Mouse (Mus musculus) spleen, postnatal 4 days (tissue): ENCODE measurements around the gene Thrb.

Experiments
- DNase-seq, 2 experiments: peaks; one replicate each; pipeline ENCODE4 v3.0.0; 2022; ENCODE audit warnings: low spot score in 2 of 2

Gene Thrb

GRCm38 (mm10) chr14:17784207-17784806 is 124.2 kb downstream of the Thrb start:
- no peak for DNase-seq

GRCm38 (mm10) chr14:17785370-17785769 is 125.3 kb downstream of the Thrb start:
- no peak for DNase-seq

- DNase-seq: no peak
These were observed 126.2 kb downstream of the Thrb start for GRCm38 (mm10) chr14:17786249-17786648.

DNA sequence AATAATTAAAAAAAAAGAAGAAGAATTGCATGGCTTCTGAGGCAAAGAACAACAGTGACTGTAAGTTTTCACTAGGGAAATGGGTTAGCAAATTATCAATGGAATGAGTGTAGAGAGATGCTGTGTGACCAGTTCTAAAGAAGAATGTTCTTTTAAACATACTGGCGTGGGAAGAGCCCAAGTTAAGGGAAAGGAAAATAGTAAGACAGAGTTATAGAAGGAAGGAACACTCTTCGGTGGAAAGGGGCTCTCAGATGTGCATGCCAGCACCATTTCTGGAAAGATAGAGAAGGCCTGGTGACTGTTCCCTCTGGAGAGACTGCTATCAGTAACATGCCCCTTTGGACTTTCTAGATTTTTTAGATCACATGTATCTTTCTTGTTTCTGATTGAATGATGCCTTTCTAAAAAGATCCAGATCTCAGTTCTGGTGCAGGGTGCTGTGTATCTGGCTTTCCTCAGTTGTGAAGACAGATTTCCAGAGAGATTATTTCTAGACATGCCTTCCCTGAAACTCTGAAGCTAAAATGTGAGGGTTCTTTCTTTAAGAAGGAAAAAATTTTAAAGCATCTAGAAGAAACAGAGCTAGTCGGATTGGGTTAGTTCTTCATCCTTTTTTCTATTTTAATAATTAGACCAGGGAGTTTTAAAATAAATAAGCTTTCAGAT is 144.0 kb downstream of the Thrb start:
- no peak for DNase-seq

DNA sequence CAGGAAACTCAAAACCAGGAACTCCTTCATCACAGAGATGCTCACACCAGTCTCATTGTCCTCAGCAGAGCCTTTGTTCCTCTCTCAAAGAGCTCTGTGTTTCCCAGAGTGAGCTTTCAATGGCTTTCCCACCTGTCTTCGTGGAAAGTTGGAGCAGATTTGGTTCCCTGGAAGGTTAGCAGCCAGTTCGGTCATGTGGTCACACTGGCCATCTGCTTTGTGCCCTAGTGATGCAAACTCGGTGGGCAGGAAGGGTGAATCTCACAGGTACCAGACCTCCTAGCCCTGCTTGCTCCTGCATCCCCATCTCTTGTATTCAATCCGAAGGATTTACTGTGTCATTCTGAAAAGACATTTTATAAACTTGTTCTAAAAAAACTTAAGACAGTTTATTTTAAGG is 151.0 kb downstream of the Thrb start:
- DNase-seq: no peak

- DNase-seq: no peak
These were observed 152.4 kb downstream of the Thrb start for GRCm38 (mm10) chr14:17812414-17812813.

DNA sequence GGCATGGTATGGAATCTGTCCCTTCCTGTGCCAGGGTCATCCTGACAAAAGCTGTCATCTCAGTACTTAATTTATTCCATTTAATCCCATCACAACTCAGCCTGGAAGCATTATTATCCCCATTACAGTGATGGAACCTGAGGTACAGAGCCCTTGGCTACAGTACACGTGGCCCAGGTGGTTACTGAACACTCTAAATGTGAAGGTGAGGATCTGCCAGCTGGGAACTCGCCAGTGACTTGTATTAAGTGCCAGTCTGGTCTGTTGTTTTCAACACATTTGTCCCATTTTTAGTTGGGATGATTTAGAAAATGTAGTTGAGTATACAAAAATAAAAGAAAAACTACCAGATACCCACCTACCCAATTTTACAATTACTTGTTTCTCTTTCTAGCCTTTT is 155.0 kb downstream of the Thrb start:
- no peak for DNase-seq

DNA sequence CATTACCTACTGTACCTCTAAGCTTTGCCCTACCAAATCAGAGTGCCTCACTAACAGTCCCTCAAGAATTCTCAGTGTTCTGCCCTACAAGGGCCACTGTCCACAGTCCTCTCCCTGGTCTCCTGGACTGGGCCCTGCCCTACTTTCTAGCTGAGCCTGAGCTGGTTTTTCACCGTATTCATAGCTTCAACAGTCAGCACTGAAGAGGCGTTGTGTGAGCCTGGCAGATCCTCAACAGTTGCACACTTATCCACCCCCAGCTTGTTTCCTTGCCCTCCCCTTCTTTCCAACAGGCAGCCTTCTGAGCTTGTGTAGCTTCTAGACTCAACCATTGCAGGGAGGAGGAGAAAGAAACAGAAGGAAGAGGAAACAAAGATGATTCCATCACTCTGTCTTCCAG is 158.0 kb downstream of the Thrb start:
- no peak for DNase-seq

- no peak for DNase-seq
These were observed 162.7 kb downstream of the Thrb start for GRCm38 (mm10) chr14:17822754-17823153.

- no peak for DNase-seq
These were observed 167.3 kb downstream of the Thrb start for GRCm38 (mm10) chr14:17827401-17827800.

- DNase-seq: no peak
These were observed 175.7 kb downstream of the Thrb start for GRCm38 (mm10) chr14:17835738-17836137.

DNA sequence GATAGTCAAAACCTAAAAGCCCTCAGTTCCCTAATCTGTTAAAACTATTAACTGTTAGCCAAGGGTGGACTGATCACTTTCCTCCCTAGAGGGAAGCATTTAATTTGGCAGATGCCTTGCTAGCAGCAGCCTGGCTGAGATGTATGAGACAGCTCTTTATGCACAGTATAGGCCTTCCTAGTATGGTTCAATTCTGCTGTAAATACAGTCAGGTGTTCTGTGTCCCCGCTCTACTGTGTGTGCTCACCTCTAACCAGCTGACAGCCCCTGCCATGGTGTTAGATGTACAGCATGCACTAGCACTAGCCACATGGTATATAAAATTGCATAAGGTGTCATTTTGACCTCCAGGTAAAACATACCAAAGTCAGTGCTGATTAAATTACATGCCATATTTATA is 176.7 kb downstream of the Thrb start:
- DNase-seq: no peak

GRCm38 (mm10) chr14:17845003-17845697 is 185.1 kb downstream of the Thrb start:
- no peak for DNase-seq

DNA sequence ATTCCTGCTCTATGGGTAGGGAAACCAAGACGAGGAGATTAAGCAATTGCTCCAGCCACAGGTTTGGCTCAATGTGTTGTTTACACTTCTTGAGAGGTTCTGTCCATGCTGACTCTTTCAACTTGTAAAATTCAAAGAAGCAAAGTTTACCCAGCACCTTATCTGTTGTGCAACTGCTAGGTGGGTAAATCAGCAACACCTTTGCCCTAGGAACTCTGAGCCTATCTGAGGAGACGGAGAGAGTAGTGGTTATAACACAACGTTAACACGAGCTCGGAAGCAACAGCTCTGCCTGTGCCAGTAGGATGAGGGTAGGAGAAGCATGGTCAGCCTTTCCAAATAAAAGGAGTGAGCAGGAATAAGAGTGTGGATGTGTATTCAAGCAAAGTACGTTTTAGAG is 185.8 kb downstream of the Thrb start:
- DNase-seq: no peak

DNA sequence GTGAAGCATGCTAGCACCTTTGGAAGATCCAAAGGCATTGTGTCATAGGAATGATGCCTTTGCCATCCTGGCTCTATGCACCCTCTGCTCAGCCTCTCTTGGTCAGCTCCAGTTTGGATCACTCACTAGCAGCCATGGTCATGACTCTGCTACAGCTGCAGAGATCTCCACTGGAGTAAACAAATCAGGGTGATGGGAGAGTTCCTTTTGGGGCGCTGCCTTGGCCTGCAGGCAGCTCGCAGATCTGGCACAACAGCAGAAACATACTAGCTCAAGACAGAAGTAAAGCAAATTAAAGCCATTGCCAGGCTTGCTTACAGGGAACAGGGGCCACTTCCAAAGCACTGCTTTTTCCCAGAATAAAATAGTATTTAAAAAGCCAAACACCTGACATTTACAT is 186.6 kb downstream of the Thrb start:
- DNase-seq: no peak

GRCm38 (mm10) chr14:17847211-17847610 is 187.2 kb downstream of the Thrb start:
- DNase-seq: no peak

- DNase-seq: no peak
These were observed 190.3 kb downstream of the Thrb start for GRCm38 (mm10) chr14:17850355-17850754.

GRCm38 (mm10) chr14:17852236-17852635 is 192.2 kb downstream of the Thrb start:
- DNase-seq: no peak

- DNase-seq: no peak
These were observed 199.8 kb downstream of the Thrb start for GRCm38 (mm10) chr14:17859790-17860385.

GRCm38 (mm10) chr14:17862651-17863050 is 202.6 kb downstream of the Thrb start:
- DNase-seq: no peak

GRCm38 (mm10) chr14:17863701-17864320 is 203.8 kb downstream of the Thrb start:
- no peak for DNase-seq

- no peak for DNase-seq
These were observed 208.3 kb downstream of the Thrb start for GRCm38 (mm10) chr14:17868326-17868725.
